Mouse (Mus musculus): ENCODE measurements around the gene Dusp23.

- TF ChIP-seq GATA1 (IDR thresholded peaks at IDR 0.05; ENCODE audit: low read length) (no peak), TAL1 (IDR thresholded peaks at IDR 0.05; ENCODE audit: low read length) (no peak)
Observed at GRCm38 (mm10) chr1:172659688-172660087, 26.9 kb upstream of the Dusp23 start.

Data from erythroblast, embryonic 14.5 days (primary cell).